Mouse (Mus musculus): ENCODE data around the gene Arap1.

The Arap1 gene

DNA sequence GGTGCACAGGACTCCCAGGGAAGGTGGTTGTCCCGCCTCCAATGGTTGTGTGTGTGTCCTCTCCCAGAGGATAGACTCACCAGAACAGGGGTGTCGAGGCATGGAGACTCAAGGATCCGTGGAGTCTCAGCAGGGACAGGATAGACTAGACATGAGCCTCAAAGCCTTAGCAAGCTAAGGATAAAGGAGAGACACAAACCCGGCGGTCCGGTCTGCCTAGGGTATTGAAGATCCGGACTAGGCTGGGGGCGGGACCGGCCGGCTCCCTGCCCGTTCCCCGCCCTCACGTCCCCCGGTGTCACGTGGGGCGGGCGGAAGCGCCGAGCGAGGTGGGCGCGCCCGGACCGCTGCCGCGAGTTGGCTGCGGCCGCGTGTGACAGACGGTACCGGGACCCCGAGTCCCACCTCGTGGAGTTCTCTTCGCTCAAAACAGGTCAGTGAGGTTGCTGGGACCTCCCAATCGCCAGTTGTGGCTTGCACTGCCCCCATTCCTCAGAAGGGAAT is at the start of gene Arap1:
TSS of gene Arap1 (plus strand) at position 301 of the 504 bp plus-strand sequence.
- DNase-seq, result peak; percentile 83

DNA sequence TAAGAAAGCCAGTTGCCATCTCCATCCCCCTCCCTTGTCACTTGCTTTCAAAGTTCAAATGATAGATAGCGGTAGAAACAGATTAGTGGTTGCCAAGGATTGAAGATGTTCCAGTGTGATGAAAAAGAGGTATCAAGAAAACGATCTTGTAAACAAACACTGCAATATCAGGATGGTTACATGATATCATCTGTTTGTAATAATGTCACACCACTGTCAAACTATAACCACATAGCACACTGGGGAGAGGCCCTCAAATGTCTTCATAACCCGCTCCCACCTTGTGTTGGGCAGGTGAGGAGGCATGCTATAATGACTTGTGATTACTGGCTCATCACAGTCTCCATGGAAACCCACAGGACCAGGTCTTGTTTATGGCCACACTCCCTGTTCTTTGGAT is 49.5 kb upstream of the Arap1 start:
- no peak for DNase-seq

- DNase-seq, result no peak
Measured at GRCm38 (mm10) chr7:101301361-101301880, 46.4 kb upstream of the Arap1 start.

DNA sequence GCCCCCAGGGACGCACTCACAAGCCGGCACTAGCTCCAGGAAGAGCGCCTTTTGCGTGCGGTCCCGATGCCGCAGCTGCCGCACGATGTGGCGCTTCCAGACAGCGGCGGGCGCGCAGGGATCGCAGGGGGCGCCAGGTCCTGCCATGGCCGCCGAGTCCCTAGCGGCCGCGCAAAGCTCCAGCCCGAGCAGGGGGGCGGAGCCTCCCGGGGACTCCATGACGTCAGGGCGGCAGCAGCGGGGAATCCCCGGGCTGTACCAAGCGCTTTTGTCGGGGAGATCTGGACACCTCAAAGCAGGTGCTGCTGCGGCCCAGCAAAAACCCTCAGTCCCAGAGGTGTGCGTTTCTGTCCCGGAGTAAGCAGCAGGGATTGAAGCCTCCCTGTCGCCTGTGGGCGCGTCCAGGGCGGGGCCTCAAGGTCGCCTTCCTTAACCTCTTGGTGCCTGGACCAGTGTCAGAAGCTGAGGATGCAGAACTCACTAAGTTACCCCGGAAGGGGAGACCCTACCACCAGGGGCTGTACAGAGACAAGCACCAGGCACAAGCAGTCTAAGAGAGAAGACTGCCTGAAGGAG is 45.9 kb upstream of the Arap1 start, which contains the start of gene Atg16l2:
TSS of gene Atg16l2 (minus strand) at position 371 of the 576 bp plus-strand sequence.
- peak; percentile 95 for DNase-seq

GRCm38 (mm10) chr7:101302691-101303090 is 45.2 kb upstream of the Arap1 start:
- DNase-seq, result no peak

GRCm38 (mm10) chr7:101306841-101307240 is 41.0 kb upstream of the Arap1 start:
- DNase-seq, result no peak

DNA sequence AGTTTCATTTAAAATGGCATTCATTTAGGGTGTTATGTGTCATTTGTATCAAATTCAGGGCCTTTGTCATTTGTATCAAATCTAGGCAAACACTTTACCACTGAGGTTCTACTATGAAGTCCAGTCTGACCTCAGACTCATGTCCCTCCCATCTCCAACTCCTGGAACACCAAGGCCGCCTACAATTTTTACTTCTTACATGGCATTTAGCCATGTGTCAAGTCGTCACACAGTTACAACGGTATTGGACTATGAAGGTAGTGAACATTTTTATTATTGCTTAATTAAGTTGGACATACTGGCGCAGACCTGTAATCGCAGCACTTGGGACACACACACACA is 37.9 kb upstream of the Arap1 start:
- no peak for DNase-seq

DNA sequence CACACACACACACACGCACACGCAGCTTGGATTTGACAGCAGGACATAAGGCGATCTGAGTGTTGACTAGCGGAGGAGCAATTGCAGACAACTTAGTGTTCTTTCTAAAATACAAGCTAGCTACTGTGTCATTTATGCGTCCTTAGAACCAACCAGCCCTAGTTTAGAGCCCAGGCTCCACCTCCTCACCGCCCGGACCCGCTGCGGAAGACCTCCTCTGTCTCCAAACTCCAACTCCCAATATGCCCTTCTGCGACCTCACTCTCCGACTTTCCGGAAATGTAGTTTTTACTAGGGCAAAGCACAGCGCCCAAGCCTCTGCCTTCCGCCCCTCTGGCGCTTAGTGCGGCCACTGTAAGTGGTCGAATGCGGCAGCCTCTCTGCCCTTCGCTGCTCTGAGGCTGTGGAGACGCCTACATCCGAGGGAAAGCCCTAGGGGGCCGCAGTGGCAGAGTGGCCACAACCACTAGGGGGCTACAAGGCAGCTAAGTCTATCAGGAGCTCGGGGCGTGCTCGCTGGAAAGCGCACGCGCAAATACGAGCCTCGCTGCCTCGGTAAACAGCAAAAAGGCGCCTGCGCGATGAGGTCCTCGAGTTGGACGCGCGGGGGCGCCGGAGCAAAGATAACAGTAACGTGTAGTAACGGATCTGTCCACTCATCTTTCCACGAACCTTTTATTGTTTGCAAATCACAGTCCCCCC is 37.4 kb upstream of the Arap1 start:
- peak; percentile 98 for DNase-seq

- no peak for DNase-seq
Measured at GRCm38 (mm10) chr7:101311061-101311460, 36.8 kb upstream of the Arap1 start.

GRCm38 (mm10) chr7:101313033-101313432 is 34.8 kb upstream of the Arap1 start:
- no peak for DNase-seq

DNA sequence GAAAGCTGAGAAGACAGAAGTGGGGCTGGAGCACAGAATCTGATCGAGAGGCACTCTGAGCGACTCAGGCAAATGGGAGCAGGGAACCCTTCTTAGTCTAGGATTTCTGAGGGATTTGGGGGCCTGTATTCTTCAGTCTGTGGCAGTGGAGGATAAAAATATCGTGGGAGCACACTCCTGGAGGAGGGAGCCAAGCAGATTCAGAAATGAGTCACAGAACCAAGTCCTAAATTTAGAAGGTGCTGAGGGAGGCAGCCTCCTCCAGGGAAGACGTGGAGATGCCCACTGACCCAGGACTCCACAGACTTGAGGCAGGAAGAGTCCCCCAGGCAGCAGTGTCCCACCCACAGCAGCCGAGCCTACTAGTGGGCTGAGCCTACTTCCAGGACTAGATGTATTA is 33.5 kb upstream of the Arap1 start:
- DNase-seq, result no peak

DNA sequence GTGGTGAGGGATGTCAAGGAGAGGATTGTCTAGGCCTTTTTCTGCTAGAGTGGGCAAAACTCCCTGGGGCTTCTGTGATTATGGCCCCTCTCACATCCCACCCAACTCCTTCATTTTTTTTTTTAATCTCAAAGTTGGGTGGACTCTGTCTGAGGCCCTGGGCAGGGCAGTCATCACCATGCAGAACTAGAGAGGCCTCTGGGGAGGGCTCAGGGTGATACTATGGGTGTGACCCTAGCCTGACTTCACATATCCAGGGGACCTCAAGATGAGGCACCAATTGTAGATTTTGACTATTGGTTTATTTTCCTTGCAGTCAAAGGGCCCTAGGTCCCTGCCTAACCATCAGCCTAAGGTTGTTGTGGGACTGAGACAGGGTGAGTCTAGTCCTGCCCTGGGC is 32.2 kb upstream of the Arap1 start:
- no peak for DNase-seq

GRCm38 (mm10) chr7:101316591-101317001 is 31.3 kb upstream of the Arap1 start:
- no peak for DNase-seq

DNA sequence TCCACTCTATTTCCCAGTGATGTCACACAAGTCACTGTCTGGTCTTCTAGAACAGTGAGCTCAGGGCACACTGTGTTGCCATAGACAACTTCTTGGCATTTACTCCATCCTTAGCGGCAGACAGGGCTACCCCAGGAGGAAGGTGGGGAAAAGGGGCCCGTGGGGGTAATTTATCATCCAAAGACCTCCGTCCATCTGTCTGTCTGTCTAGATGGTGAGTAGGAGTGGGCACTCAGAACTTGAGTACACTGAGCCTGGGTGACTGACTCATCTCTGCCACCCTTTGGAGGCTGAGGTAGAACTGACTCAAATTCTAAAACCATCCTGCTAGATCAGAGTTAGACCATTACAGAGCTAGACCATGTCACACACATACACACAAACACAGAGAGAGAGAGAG is 30.9 kb upstream of the Arap1 start, which contains the start of gene Stard10:
TSS of gene Stard10 (plus strand) at position 73 of the 400 bp plus-strand sequence.
- no peak for DNase-seq

GRCm38 (mm10) chr7:101318848-101319247 is 29.0 kb upstream of the Arap1 start:
- DNase-seq, result no peak

DNA sequence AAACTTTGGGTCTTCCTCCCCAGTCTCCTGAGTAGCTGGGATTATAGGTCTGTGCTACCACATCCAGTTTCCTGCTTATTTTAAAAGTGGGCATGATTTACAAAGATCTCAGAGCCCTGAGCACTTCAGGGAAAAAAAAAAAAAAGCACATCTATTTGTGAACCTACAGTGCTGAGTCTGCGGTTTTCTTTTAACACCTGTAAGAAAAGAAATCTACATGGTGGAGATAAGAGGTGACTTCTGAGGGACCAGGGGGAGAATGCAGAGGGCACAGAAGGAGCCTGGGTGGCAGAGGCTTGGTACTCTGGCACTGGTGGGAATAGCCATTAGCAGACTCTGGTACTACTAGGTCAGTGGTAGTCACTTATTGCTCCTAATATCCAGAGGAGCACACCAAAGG is 28.1 kb upstream of the Arap1 start:
- no peak for DNase-seq

DNA sequence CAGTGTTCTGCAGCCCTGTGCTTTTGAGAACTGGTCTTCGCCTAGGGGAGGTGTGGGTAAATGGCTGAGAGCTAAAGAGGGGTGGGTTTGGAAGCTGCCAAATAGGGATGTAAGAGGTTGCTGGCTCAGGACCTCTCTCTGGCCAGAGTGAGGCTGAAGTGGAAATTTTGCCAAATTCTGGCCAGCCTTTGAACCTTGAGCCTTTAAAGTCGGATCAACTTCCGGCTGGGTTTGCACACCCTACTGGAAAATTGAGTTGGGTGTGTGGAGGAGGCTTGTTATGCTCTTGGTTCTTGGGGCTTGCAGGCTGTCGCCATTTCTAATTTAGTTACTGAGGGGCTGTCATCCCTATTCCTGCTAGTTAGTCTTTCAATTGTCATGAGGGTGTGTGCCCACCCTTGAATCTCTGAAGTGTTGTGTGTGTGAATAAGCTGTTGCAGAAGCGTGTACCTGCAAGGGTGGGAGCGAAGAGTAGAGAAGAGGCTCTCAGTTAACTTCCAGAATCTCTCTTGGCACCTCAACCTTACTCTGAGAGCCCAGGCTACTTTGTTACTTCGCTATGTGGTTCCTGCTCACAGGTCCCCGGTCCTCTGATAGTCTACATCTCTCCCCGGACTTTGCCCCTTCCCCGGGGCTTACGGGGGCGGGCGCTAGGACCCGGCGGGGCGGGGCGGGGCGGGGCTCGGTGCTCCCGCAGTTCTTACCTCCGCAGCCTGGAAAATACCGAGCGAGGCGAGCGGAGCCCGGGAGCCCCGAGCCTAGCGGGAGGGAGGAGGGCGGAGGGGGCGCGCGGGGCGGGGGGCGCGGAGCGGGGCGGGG is 27.3 kb upstream of the Arap1 start:
- peak; percentile 82 for DNase-seq

GRCm38 (mm10) chr7:101321218-101321827 is 26.5 kb upstream of the Arap1 start:
- peak; percentile 76 for DNase-seq

- DNase-seq, result peak; percentile 56
Measured at GRCm38 (mm10) chr7:101323141-101323594, 24.7 kb upstream of the Arap1 start.

DNA sequence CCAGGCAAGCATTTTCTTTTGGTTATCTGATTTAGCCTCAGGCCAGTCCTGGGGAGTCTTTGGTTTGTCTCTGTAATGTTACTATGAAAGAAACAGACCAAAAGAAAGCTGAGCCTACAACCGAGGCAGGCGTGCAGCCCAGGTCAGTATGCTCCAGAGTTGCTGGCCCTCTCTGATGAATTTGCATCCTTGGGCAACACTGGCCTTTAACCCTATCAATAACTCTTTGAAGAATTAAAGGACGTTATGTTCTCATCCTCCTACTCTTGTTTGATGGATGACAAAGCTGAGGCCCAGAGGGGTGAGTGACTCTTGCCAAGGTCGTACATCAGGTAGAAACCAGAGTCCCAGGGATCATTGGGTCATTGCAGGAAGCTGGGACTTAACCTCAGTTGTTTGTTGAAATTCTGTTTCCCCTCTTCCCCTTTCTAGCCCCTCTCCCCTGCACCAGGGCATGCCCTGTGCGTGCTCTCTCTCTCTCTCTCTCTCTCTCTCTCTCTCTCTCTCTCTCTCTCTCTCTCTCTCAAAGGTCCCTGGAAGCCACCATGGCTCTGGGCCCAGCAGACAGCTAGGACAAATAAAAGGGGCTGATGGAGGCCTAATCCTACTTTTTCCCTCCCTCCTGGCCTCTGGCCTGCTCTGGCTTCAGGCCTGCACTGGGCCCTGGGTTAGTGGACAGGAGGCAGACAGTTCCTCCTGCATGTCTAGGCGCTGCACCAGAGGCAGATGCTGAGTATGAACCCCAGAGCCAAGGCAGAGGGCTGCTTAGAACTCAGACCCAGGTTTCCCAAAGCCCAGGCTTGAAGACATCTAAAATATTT is 23.5 kb upstream of the Arap1 start:
- peak; percentile 35 for DNase-seq

DNA sequence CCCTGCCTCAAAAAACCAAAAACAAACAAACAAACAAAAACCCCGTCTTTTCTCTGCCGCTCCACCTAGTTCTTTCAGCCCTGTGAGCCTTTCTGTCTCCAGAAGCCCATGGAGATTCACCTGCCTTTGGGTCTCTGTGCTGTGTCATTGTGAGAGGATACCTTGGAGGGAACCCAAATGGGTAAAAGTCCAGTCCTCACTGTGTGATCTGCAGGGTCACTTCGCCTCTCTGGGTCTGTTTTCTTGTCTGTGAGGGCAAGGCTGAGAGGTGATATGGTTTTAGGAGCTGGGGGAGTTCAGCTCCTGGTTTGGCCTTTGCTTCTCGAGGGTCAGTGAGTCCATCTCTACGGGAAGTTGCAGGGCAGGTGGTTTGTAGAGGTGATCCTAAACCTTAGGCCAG is 21.9 kb upstream of the Arap1 start:
- no peak for DNase-seq

- DNase-seq, result no peak
Measured at GRCm38 (mm10) chr7:101327263-101327662, 20.6 kb upstream of the Arap1 start.
